ENCODE assay signal across 8 mouse cellular contexts in the genomic region with DNA sequence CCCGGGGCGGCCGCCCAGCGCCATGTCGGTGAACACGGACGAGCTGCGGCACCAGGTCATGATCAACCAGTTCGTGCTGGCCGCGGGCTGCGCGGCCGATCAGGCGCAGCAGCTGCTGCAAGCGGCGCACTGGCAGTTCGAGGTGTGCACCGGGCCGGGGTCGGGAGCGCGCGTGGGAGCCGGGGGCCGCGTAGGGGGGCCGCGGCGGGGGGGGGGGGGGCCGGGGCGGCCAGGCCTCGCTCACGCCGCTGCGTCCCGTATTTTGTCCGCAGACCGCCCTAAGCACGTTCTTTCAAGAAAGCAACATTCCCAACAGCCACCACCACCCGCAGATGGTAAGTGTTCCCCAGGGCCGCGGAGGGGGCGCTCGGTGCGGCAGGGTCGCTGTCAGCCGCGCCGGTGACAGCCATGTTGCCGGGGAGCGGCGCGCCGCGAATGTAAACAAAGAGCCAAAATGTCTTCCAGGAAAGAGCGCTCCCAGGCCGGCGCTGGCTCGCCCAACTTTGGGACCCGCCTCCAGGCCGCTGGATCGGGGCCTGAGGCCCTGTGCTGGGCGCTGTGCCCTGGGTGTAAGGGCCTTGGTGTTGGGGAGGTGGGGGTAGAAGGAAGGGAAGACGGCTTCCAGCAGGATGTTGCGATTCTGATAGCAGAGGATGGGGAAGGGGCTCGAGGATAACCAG. TPM values are rescaled to one million over a fixed set of nuclear protein-coding genes. Genes with fewer than 3 reads are reported as not detected.
DNase-seq lines count a peak whose midpoint lies in the region; ATAC-seq lines count a peak whose summit lies in the region.

No protein-coding gene starts in this region.

- peaks cover 34% of the 10 kb centered on the region for H3K36me3 ChIP-seq in megakaryocyte, embryonic 14.5 days (replicated peaks; ENCODE audit: low read length)
- peaks cover 36% of the 10 kb centered on the region for H3K36me3 ChIP-seq in liver, embryonic 13.5 days
- peaks cover 19% of the 10 kb centered on the region for H3K36me3 ChIP-seq in neural tube, embryonic 13.5 days

- no peaks in the 10 kb centered on the region for H3K27me3 ChIP-seq in megakaryocyte, embryonic 14.5 days (replicated peaks)
- H3K27me3 ChIP-seq in liver, embryonic 13.5 days: no peaks in the 10 kb centered on the region
- no peaks in the 10 kb centered on the region for H3K27me3 ChIP-seq in neural tube, embryonic 13.5 days

- peaks cover 72% of the 10 kb centered on the region for H3K4me1 ChIP-seq in megakaryocyte, embryonic 14.5 days
- H3K4me1 ChIP-seq in liver, embryonic 13.5 days (replicated peaks): peaks cover 72% of the 10 kb centered on the region
- peaks cover 33% of the 10 kb centered on the region for H3K4me1 ChIP-seq in neural tube, embryonic 13.5 days (replicated peaks)

- peak overlapping the region; percentile 95 for H3K4me3 ChIP-seq in megakaryocyte, embryonic 14.5 days (replicated peaks)
- H3K4me3 ChIP-seq in liver, embryonic 13.5 days (replicated peaks): peak overlapping the region; percentile 89
- H3K4me3 ChIP-seq in neural tube, embryonic 13.5 days: peak overlapping the region; percentile 94

- under 1% methylated on average over 43 of the region's 67 CpGs for WGBS in liver, embryonic 13.5 days (ENCODE audit: insufficient replicate concordance)
- 1% methylated on average over 54 of the region's 67 CpGs for WGBS in neural tube, embryonic 13.5 days

- peak overlapping the region; percentile 76 for H3K4me2 ChIP-seq in liver, embryonic 13.5 days
- H3K4me2 ChIP-seq in neural tube, embryonic 13.5 days: peak overlapping the region; percentile 77

- H3K9ac ChIP-seq in liver, embryonic 13.5 days: peak overlapping the region; percentile 95
- peak overlapping the region; percentile 97 for H3K9ac ChIP-seq in neural tube, embryonic 13.5 days

- peak overlapping the region; percentile 94 for H3K27ac ChIP-seq in liver, embryonic 13.5 days
- H3K27ac ChIP-seq in neural tube, embryonic 13.5 days (replicated peaks): peak overlapping the region; percentile 96

- peak; percentile 79 for DNase-seq in embryo, embryonic 11 days
- DNase-seq in heart, adult 11 months: peak; percentile 98
- DNase-seq in kidney, adult 11 months: peak; percentile 58
- DNase-seq in liver, embryonic 13.5 days: peak; percentile 56
- peak; percentile 79 for DNase-seq in testis, postnatal 10 days (ENCODE audit: low spot score)

- ATAC-seq in megakaryocyte, adult 5-6 weeks (ENCODE audit: poor library complexity, severe bottlenecking): no peak
- ATAC-seq in liver, embryonic 13.5 days (ENCODE audit: low read depth): 0 out of 2 replicates have a peak, but pooled peaks have one; percentile 6
- peak; percentile 41 for ATAC-seq in neural tube, embryonic 13.5 days (ENCODE audit: low read depth)

- no peaks in the 10 kb centered on the region for H3K9me3 ChIP-seq in megakaryocyte, embryonic 14.5 days
- H3K9me3 ChIP-seq in liver, embryonic 13.5 days (replicated peaks): no peaks in the 10 kb centered on the region
- H3K9me3 ChIP-seq in neural tube, embryonic 13.5 days: no peaks in the 10 kb centered on the region

RNA-seq across cellular contexts. Expression of gene Ubald2, which starts 0.5 kb away (rescaled TPM):
- 443 and 805 TPM in 2 replicates for polyA plus RNA-seq in megakaryocyte, embryonic 14.5 days (2012; ENCODE audit: insufficient read depth, low replicate concordance)
- 94.1 and 112 TPM in 2 replicates for total RNA-seq in megakaryocyte, adult 5-6 weeks (2015)
- total RNA-seq in megakaryocyte, adult 5-6 weeks (2017): 58.4 and 64.0 TPM in 2 replicates
- 28.2 and 33.0 TPM in 2 replicates for polyA plus RNA-seq in liver, embryonic 13.5 days (2015; fragmentation: Nextera tagmentation; extraction: Ambion mirVana)
- 40.7 and 55.0 TPM in 2 replicates for polyA plus RNA-seq in neural tube, embryonic 13.5 days (2015; fragmentation: Nextera tagmentation; extraction: Ambion mirVana)

RNA-seq across cellular contexts. Expression of gene Rnf157, which starts 21.6 kb away (rescaled TPM):
- 1.2 and 1.8 TPM in 2 replicates for polyA plus RNA-seq in megakaryocyte, embryonic 14.5 days (2012; ENCODE audit: insufficient read depth, low replicate concordance)
- total RNA-seq in megakaryocyte, adult 5-6 weeks (2015): 6.2 and 7.0 TPM in 2 replicates
- 5.7 and 7.1 TPM in 2 replicates for total RNA-seq in megakaryocyte, adult 5-6 weeks (2017)
- polyA plus RNA-seq in liver, embryonic 13.5 days (2015; fragmentation: Nextera tagmentation; extraction: Ambion mirVana): 1.1 and 1.4 TPM in 2 replicates
- polyA plus RNA-seq in neural tube, embryonic 13.5 days (2015; fragmentation: Nextera tagmentation; extraction: Ambion mirVana): 64.8 and 72.0 TPM in 2 replicates

RNA-seq across cellular contexts. Expression of gene Qrich2, which starts 31.6 kb away (rescaled TPM):
- polyA plus RNA-seq in megakaryocyte, embryonic 14.5 days (2012; ENCODE audit: insufficient read depth, low replicate concordance): not detected in 2 replicates
- total RNA-seq in megakaryocyte, adult 5-6 weeks (2015): not detected in 2 replicates
- total RNA-seq in megakaryocyte, adult 5-6 weeks (2017): 0.18 and 0.65 TPM in 2 replicates
- not detected in 2 replicates for polyA plus RNA-seq in liver, embryonic 13.5 days (2015; fragmentation: Nextera tagmentation; extraction: Ambion mirVana)
- not detected in 2 replicates for polyA plus RNA-seq in neural tube, embryonic 13.5 days (2015; fragmentation: Nextera tagmentation; extraction: Ambion mirVana)

RNA-seq across cellular contexts. Expression of gene Prpsap1, which starts 59.6 kb away (rescaled TPM):
- polyA plus RNA-seq in megakaryocyte, embryonic 14.5 days (2012; ENCODE audit: insufficient read depth, low replicate concordance): 18.2 and 20.3 TPM in 2 replicates
- total RNA-seq in megakaryocyte, adult 5-6 weeks (2015): 28.6 and 32.6 TPM in 2 replicates
- total RNA-seq in megakaryocyte, adult 5-6 weeks (2017): 19.2 and 34.6 TPM in 2 replicates
- polyA plus RNA-seq in liver, embryonic 13.5 days (2015; fragmentation: Nextera tagmentation; extraction: Ambion mirVana): 59.3 and 62.7 TPM in 2 replicates
- polyA plus RNA-seq in neural tube, embryonic 13.5 days (2015; fragmentation: Nextera tagmentation; extraction: Ambion mirVana): 177 and 178 TPM in 2 replicates

Comparison
In these comparisons a context has a peak if more than half of its experiments do, and no peak if none do; other contexts are left out.
1. RNA of gene Rnf157, which starts 21.6 kb away (polyA plus RNA-seq): 64.8 to 72.0 TPM in neural tube, embryonic 13.5 days; 1.2 to 1.8 TPM in megakaryocyte, embryonic 14.5 days and 1.1 to 1.4 TPM in liver, embryonic 13.5 days; every median in the first group is over 10 times any median in the second.
2. Peak in every context shown above with its lines, with median percentiles within 50 percentile points of each other: H3K4me3 ChIP-seq and DNase-seq.